Mouse (Mus musculus) hindlimb bud, embryonic 11.5 days (tissue): ENCODE measurements at regions not wholly inside any gene's neighbourhood (a gene's known extent, or its start where the extent isn't known, plus 50 kb on each side); places are given as distances from the start of the nearest gene placed in this dataset.

ENCODE experiments used
- DNase-seq: peaks from one replicate; pipeline ENCODE4 v3.0.0-alpha.2; 2012; ENCODE audit warnings: low read depth, low spot score; ENCODE audit errors: extremely low spot score

DNA sequence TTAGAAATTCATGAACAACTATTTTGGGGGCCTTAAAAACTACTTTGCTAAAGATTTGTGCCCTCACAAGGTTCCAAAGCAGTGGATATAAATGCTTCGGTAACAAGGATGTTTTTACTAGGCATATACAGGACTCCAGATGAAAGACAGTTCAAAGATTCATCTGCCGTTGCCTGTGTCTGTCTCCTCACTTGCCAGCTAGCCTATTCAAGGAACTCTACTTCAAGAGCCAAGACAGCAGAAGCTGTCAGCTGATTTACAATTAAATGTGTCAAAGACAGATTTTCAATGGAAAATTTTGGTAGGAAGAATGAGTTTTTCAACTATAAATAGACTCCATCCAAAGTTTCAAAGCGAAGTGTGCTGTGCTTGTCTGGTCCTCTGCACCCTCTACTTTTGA lies 494.0 kb upstream of the A1bg start:
- DNase-seq, result no peak

DNA sequence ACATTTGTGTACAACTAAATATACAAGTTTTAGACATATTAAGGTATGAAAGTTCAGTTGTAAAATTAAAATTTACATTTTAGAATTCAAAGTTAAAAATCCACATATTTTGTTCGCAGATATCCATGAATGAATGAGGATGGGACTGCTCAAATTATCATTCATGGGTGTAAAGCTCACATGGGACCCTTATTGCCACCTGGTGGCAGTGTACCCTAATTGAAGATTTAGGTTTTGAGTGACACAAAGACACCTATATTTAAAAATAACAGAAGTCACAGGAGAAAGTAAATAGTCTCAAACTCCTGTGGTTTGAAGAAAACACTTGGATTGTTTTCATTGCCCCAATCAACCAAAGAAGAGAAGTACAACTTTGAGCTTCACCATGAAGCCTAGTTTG lies 492.8 kb upstream of the A1bg start:
- no peak for DNase-seq

DNA sequence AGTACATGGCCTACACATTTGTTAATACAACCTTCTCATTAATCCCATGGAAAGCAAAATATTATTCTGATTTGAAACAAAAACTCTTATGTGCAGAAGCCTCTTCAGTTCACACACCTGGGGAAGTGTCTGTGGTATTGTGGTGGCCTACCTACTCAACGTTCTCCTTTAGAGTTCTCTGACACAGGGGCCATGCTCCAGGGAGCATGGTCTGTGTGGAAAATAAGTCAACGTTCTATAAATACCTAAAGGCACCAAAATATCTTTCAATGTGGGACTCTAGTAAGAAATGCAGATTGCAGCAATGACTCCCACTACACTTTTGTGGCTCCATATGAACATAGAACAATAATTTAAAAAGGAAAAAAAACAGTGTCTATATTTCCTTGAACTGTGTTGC lies 489.0 kb upstream of the A1bg start:
- no peak for DNase-seq

DNA sequence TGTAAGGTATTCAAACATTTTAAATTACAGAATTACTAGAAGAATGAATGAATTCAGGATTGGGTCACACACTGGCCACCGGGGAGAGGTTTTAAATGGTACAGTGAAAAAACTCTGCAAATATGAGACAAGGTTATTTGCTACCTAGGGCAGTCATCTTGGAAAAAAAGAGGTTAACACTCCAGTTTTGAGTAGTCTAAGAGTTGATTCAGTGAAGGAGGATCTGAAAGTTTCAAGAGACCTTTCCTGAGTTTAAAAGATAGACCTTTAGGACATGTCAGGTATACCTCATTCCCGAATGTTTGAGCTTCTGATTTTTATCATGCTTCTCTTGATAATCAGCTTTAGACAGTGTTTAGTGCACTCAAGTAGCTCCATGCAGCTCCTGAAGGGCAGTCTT lies 488.0 kb upstream of the A1bg start:
- DNase-seq, result no peak

GRCm38 (mm10) chr15:61408621-61409020 lies 485.8 kb upstream of the A1bg start:
- no peak for DNase-seq

DNA sequence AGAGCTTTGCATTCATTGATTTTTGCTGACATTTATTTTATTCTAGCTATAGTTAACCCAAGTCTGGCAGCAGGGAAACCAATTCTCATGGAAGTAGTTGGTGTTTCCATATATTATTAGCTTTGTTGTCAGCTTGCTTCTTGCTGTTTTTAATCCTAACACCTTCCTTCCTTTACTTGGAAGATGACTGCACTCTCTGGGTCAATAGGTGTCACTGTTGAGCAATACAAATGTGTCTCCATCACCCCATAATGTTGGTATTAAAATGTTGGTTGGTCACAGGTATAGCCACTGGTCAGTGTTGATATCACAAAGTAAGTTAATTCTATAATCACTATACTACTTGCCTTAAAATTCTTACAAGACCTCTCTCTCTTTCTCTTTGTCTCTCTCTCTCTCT lies 477.9 kb upstream of the A1bg start:
- DNase-seq, result no peak

DNA sequence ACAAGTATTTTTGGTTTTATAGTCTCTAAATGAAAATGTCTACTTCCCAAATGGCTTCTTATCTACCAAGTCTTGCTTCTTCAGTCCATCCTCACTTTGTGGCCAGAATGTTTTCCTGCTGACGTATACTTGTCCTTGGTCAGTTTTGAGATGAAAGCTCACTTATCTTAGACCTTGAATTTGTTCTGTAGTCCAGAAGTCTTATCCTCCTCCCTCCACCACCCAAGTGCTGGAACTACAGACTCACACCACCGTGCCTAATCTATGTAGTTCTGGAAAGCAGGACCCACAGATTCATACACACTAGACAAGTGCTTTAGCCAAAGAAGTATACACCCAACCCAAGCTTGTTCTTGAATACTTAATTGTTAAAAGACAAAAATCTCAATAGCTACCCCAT lies 477.2 kb upstream of the A1bg start:
- DNase-seq, result no peak

DNA sequence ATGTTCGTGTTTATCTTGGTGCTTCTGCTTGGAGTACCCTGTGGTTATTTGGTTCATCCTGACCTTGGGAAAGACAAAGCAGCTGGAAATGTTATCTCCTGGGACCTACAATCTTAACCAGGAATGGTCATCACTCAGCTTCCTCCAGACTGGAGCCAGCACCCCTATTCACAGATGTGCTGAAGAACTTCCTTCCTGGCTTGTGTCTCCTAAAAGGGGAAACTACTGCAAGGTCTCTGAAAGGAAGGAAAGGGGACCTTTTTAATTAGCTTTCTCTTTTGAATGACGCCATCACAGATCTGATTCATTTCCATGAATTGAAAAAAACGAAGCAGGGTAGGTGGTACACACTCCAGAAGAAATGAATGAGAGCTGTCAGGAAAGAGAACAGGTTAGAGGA lies 476.0 kb upstream of the A1bg start:
- DNase-seq, result no peak

DNA sequence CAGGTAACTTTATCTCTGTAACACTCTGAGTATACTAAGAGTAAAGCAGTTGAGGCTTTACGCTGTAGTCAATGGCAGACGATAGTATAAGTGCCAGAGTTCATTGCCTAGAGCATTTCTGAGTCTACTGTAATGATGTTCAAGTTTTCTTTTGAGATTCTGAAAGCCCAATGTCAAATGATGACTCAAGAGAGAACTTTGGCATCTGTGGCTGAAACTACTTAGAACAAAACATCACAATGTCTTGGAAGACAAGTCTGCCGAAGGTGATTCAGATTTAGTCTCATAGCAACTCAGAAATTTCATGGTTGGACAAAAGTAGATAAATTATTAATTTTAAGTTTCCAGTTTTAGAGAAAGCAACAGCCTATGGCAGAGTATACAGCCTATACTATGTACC lies 474.2 kb upstream of the A1bg start:
- DNase-seq, result no peak

- DNase-seq, result no peak
These were observed 472.5 kb upstream of the A1bg start for GRCm38 (mm10) chr15:61395296-61395826.

GRCm38 (mm10) chr15:61380666-61381065 lies 457.9 kb upstream of the A1bg start:
- DNase-seq, result no peak

GRCm38 (mm10) chr15:61366276-61366675 lies 443.5 kb upstream of the A1bg start:
- DNase-seq, result no peak

DNA sequence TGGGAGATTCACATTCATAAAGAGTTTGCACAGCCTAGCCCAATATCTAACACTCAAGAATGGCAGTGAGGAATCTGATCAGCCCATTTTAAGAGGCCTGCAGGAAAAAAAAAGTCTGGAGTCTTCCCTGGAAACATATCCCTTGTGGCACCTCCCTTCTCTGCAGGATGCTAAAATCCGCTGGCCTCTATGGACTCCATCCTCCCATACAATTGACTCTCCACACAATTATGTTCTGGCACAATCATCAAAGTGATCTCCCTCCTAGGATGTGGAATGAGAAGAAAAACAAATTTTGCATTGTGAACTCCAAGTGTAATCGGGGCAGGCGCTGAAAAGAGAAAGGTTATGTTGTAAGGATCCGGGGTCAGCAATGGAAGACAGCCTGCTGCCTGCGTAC lies 442.7 kb upstream of the A1bg start:
- no peak for DNase-seq

DNA sequence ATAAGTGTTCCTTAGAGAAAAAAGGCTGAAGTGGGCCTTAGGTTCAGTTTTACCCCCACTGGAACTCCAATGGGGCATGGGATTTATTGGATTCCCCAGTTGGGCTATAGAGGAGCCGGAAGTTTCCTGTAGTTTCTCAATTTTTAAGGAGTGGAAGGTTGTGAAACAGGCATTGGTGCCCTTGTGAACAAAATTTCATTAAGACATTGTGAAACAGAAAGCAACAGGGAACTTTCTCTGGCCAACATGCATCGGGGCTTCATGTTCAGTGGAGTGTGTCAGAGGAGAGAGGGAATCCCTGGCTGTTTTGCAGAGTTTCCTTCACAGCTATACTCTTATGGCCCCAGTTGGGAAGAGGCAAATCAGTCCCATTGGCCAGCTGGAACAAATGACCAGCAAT lies 441.6 kb upstream of the A1bg start:
- DNase-seq, result no peak

DNA sequence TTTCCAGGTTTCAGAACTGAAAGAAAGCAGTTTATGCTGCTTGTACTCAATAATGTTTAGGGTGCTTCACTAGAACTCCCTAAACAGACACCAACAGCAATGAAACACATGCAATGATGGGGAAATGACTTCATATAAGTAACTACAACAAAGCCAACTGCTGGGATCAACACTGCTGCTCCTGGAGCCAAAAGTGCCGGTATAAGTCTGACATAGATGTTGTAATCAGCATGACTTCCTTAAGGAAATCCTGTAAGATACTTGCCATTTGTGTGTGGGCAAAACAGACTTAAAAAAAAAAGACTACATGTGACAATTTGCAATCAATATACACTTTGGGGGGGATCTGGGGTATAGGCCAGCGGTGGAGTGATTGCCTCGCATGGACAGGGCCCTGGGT lies 438.4 kb upstream of the A1bg start:
- DNase-seq, result no peak

DNA sequence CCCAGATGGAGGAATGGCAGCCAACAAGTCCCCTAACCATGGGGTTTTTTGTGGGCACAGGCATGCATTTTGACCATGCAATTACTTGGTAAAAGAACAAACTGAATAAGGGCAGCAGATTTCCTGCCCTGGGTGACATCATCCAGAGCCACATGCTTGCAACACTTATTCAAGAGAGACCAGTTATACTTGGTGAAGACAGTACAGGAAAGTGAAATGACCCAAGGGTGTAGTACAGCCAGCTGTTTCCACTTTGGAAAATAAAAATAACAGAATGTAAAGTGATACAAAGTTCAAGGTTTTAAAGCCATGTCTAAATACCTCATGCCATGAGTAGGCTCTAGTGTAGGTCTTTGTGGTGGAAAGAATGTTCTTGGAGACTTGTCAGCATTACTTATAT lies 432.5 kb upstream of the A1bg start:
- DNase-seq, result no peak

DNA sequence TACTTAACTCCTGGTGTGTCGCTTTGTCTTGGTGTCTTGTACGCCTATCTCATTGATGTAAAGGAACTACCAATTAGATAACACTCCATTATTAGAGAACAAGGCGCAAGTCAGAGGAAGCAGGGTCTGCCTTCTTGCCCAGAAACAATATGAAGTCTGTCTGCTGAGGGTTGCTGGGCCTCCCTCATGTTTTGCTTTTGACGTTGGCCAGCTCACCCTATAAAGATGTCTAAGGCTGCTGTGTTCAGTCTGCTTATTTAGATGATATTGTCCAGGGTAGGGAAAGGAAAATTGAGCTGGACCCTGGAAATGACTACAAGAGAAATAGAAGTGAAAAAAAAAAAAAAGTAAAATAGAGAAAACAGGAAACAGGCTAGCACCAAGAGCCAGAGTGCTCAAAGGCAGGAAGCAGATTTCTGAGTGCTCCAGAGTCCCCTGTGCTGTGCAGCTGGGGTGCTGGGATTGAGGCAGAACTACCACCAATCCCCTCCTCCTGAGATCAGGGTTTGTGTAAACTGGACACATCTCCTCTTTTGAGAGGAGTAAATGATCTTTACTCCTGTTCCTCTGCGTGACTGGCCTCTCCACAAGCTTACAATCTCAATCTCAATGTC lies 429.0 kb upstream of the A1bg start:
- DNase-seq, result no peak

- DNase-seq, result no peak
These were observed 422.3 kb upstream of the A1bg start for GRCm38 (mm10) chr15:61345101-61345500.

GRCm38 (mm10) chr15:61342618-61343017 lies 419.8 kb upstream of the A1bg start:
- DNase-seq, result no peak

GRCm38 (mm10) chr15:61327925-61328324 lies 405.1 kb upstream of the A1bg start:
- no peak for DNase-seq

DNA sequence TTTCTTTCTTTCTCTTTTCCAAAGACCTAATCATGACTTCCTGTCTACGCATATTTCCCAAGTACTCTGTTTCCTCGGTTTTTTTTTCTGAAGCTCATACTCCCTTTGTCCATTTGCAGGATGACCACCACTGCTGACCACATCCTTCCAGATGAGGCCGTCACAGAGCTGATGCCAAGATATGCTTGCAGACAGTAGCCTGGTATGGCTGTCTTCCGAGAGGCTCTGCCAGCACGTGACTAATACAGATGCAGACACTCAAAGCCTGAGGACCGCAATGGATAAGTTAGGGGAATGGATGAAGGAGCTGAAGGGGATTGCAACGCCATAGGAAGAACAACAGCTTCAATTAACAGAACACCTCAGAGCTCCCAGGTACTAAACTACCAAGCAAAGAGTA lies 399.4 kb upstream of the A1bg start:
- no peak for DNase-seq

DNA sequence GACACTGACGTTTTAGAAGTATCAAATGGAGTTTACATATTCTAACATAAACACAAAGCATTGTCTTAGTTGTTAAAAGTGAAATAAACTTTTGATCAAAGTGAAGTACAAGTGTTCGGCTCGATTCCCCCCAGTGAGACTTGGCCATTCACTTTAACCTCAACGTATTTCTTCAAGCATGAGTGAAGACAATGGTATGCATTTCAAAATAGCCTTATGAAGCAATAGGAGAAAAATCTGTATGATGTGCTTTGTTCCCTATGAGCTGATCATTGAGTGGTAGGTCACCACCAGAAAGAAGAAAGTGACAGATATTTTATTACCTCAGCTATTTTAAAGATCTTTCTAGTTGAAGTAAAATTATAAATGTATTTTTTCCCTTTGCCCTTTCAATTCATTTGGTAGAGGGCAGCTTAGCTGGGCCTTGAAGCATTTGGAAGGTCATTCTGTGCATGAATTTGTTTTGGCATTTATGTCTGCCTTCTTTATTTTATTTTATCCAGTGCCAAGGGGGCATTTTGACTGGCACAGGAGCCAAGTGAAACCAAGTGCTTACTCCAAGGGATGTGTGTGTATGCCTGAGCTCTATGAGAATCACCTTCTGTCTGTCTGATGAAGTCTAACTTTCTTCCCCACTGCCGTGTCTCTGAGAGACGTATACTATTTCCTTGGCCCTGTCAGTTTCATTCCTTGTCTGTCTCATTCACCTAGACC lies 386.8 kb upstream of the A1bg start:
- no peak for DNase-seq

GRCm38 (mm10) chr15:61308936-61309335 lies 386.1 kb upstream of the A1bg start:
- no peak for DNase-seq
